Mouse (Mus musculus) lung, postnatal 14 days (tissue): ENCODE results near the gene Dab2ip.
A peak's percentile ranks its signal among the peaks of the same experiment; 100 is the strongest.

Experiments
- DNase-seq: peaks from one replicate; pipeline ENCODE4 v3.0.0; 2021

The Dab2ip gene

GRCm38 (mm10) chr2:35689881-35690280, 131.8 kb downstream of the Dab2ip start:
- DNase-seq: no peak

GRCm38 (mm10) chr2:35691257-35692049, 133.4 kb downstream of the Dab2ip start:
- peak; percentile 82 for DNase-seq

GRCm38 (mm10) chr2:35692272-35692900, 134.3 kb downstream of the Dab2ip start:
- no peak for DNase-seq

- DNase-seq: no peak
Measured at GRCm38 (mm10) chr2:35693037-35693436, 135.0 kb downstream of the Dab2ip start.

GRCm38 (mm10) chr2:35694111-35694510, 136.0 kb downstream of the Dab2ip start:
- DNase-seq: no peak

- no peak for DNase-seq
Measured at GRCm38 (mm10) chr2:35696193-35696541, 138.1 kb downstream of the Dab2ip start.

GRCm38 (mm10) chr2:35696542-35697391, 138.7 kb downstream of the Dab2ip start:
- no peak for DNase-seq

GRCm38 (mm10) chr2:35697768-35698167, 139.7 kb downstream of the Dab2ip start:
- no peak for DNase-seq

GRCm38 (mm10) chr2:35700966-35701365, 142.9 kb downstream of the Dab2ip start:
- no peak for DNase-seq

GRCm38 (mm10) chr2:35702001-35702400, 143.9 kb downstream of the Dab2ip start:
- DNase-seq: no peak

GRCm38 (mm10) chr2:35702608-35703007, 144.5 kb downstream of the Dab2ip start:
- DNase-seq: no peak

GRCm38 (mm10) chr2:35703241-35703640, 145.2 kb downstream of the Dab2ip start:
- no peak for DNase-seq

- DNase-seq: no peak
Measured at GRCm38 (mm10) chr2:35712611-35713010, 154.5 kb downstream of the Dab2ip start.

- no peak for DNase-seq
Measured at GRCm38 (mm10) chr2:35713460-35713859, 155.4 kb downstream of the Dab2ip start.

GRCm38 (mm10) chr2:35714742-35715167, 156.7 kb downstream of the Dab2ip start:
- DNase-seq: no peak

GRCm38 (mm10) chr2:35715485-35715884, 157.4 kb downstream of the Dab2ip start:
- DNase-seq: no peak

- DNase-seq: no peak
Measured at GRCm38 (mm10) chr2:35716175-35716574, 158.1 kb downstream of the Dab2ip start.

- DNase-seq: no peak
Measured at GRCm38 (mm10) chr2:35718003-35718500, 160.0 kb downstream of the Dab2ip start.

- no peak for DNase-seq
Measured at GRCm38 (mm10) chr2:35718662-35719061, 160.6 kb downstream of the Dab2ip start.

GRCm38 (mm10) chr2:35719230-35720005, 161.4 kb downstream of the Dab2ip start:
- no peak for DNase-seq

GRCm38 (mm10) chr2:35720104-35720503, 162.0 kb downstream of the Dab2ip start:
- no peak for DNase-seq

- no peak for DNase-seq
Measured at GRCm38 (mm10) chr2:35720550-35720949, 162.5 kb downstream of the Dab2ip start.

GRCm38 (mm10) chr2:35720956-35721355, 162.9 kb downstream of the Dab2ip start:
- no peak for DNase-seq
